Mouse (Mus musculus) liver (tissue): ENCODE measurements around the gene Slc25a47.
A peak's percentile ranks its signal among the peaks of the same experiment; 100 is the strongest.

Experiments
- DNase-seq: peaks from one replicate; pipeline ENCODE4 v3.0.0-alpha.2; 2020; ENCODE audit warnings: mixed read lengths

The Slc25a47 gene

DNA sequence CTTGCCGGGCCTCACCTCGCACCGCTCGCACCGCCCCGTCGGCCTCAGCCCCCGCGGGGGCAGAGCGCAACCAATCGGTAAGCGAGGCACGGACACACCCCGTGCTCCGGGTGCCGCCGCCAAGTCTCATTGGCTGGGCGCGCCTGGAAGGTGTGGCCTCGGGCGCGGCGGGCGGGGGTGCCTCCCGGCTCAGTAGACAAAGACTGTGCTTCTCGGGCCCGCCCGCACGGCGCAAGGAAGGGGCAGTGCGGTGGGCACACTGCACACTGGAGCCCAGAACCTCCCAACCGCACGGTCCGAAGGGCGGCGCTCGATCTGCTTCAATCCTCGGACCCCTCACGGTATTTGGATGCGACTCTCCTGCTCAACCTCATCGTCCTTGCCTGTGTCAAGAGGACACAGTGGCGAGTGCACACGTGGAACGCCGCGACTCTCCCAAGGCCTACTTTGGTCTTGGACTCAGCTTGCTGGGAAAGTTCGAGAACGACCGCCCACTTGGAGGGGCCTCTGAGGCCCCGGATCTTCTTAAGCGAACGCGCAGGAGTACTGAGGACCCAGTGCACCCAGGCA is at the start of gene Slc25a47, which contains the start of gene Slc25a29:
Gene Slc25a47, plus strand, starts transcription at position 207 of the 570 bp plus-strand sequence.
Gene Slc25a29, minus strand, starts transcription at position 44 of the 570 bp plus-strand sequence.
- DNase-seq, result peak; percentile 95

DNA sequence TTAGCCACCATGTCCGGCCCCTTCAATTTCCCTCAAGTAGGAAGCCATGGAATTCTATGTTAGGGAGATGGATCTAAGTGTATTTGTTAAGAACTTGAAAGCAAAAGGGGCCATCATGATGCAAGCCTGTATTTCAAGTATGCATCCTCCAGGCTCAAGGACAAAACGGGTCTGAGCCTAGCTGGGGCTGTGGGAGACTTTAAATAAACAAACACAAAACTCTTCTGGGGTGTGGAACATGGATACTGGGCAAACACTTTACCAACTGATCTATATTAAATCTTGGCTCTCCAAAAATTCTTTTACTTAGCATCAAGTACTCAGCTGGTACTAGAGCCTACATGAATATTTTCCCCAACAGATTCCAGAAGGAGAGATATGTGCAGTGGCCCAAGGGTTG is 48.5 kb upstream of the Slc25a47 start:
- no peak for DNase-seq

GRCm38 (mm10) chr12:108792152-108792545 is 43.7 kb upstream of the Slc25a47 start:
- peak; percentile 89 for DNase-seq

GRCm38 (mm10) chr12:108792546-108793452 is 43.0 kb upstream of the Slc25a47 start, which contains the start of gene Yy1:
Yy1 (plus strand) TSS chr12:108792973.
- DNase-seq, result peak; percentile 99

DNA sequence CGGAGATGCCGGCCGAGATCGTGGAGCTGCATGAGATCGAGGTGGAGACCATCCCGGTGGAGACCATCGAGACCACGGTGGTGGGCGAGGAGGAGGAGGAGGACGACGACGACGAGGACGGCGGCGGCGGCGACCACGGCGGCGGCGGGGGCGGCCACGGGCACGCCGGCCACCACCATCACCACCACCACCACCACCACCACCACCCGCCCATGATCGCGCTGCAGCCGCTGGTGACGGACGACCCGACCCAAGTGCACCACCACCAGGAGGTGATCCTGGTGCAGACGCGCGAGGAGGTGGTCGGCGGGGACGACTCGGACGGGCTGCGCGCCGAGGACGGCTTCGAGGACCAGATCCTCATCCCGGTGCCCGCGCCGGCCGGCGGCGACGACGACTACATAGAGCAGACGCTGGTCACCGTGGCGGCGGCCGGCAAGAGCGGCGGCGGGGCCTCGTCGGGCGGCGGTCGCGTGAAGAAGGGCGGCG is 42.3 kb upstream of the Slc25a47 start:
- DNase-seq, result peak; percentile 33

- DNase-seq, result peak; percentile 90
These were observed 41.7 kb upstream of the Slc25a47 start for GRCm38 (mm10) chr12:108794078-108794711.

DNA sequence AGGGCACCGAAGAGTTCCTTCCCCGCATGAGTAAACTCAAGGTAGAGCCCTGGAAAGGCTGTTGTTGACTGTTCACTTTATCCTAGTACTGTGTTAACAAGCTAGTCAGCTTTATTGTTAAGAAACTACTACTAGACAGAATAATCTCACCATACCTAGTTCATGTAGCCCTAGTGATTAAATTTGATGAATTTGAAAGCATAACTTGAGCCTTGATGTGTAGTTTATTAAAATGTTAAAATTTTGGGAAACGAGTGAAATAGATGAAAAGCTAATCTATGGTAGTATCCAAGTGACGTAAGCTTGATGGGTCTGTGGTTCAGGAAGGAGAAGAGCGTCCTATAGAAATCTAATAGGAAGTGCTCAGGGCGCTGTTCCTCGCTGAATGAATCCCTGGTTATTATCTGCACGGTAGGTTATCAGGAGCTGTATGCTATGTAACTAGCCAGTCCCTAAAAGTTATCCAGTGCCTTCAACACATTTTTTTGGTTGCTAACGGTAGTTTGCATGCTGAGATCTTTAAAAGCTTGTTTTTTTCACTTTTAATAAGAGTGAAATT is 40.8 kb upstream of the Slc25a47 start:
- DNase-seq, result peak; percentile 41

- DNase-seq, result no peak
These were observed 34.2 kb upstream of the Slc25a47 start for GRCm38 (mm10) chr12:108801613-108802012.

DNA sequence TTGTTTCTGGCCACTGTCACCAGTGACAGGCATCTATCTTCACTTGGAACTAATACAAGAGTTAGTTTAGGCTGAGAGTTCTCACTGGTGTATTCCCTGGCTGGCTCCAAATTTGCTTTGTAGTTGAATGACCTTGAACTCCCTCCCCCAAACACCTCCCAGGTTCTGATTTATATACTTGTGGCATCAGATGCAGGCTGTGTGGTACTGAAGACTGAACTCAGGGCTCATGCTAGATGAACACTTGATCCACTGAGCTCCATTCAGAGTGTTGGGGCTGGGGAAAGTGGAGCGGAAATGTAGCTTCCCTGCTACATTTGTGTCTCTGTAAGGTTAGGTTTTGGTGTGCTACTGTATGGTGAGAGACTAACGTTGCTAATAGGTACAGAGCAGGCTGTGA is 31.5 kb upstream of the Slc25a47 start:
- no peak for DNase-seq

GRCm38 (mm10) chr12:108808465-108808864 is 27.4 kb upstream of the Slc25a47 start:
- DNase-seq, result no peak

DNA sequence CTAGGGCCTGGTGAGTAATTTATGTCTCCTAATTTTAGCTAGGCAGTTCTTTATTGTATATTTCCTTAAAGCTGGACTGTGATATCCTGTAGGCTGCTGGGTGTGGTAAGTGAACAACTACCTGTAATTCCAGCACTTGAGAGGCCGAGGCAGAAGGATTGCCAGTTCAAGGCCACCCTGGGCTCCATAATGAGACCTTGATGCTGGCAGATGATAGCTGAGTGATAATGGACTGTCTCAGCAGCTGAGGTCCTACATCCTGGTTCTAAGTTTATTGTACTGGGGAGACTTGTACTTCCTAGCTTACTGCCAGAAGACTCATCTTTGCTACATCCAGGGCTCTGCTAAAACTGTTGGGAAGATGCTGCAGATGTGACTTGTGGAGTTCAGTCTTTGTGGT is 26.1 kb upstream of the Slc25a47 start:
- DNase-seq, result no peak

DNA sequence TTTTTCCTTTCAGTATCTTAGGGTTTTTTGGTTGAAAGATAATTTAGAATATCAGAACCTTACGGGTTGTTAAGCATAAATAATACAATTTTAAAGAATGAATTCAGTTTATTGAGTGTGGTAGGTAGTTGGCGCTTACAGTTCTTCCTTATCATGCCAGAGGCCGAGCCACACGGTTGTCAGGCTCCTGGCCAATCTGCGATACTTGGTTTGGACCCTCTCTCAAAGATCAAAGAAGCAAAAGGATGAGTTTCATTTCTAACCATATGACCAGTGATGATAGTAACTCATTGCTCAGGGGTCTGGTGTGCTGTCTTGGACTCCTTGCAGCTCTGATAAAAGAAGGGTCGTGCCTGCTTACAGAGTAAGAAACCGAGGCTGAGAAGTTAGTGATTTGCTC is 25.5 kb upstream of the Slc25a47 start:
- no peak for DNase-seq

- no peak for DNase-seq
These were observed 24.7 kb upstream of the Slc25a47 start for GRCm38 (mm10) chr12:108811133-108811532.

GRCm38 (mm10) chr12:108812463-108812862 is 23.4 kb upstream of the Slc25a47 start:
- no peak for DNase-seq

GRCm38 (mm10) chr12:108814470-108814869 is 21.4 kb upstream of the Slc25a47 start:
- DNase-seq, result no peak

DNA sequence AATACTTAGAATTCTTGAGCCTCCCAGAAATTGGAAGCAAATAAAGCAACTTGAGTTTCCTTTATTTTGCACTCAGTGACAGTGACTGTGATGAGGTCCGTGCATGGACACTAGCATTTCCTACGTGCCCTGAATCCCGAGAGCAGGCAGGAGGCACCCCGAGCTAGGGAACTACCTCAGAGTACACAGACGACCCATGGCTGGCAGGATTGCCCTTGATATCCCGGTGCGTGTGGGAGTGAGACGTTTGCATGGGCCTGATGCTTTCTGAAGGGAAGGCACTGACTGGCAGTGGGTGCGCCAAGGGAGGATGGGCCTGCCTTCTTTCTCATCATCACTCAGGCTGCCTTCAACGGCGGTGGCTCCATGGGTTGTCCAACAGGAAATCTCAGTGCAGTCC is 19.3 kb upstream of the Slc25a47 start:
- DNase-seq, result no peak

DNA sequence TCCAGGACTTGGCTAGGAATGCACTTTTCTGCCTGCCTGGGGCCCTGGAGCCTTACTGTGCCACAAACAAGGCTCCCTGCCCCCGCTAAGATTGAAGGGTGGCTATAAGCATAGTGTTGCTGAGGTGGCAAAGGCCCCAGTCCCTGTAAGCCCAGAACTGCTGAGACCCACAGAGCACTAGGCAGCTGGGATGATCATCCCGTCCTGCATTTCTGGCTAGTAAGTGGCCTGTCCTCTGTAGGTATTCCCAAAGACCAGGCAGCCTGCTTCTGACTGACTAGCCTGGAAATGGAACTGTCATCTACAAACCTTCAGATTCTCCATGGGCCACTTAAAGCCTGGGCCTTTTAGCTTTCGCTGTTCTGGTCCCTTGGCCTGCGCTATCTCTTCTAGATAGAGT is 15.4 kb upstream of the Slc25a47 start:
- no peak for DNase-seq

GRCm38 (mm10) chr12:108823036-108823435 is 12.8 kb upstream of the Slc25a47 start:
- DNase-seq, result no peak

DNA sequence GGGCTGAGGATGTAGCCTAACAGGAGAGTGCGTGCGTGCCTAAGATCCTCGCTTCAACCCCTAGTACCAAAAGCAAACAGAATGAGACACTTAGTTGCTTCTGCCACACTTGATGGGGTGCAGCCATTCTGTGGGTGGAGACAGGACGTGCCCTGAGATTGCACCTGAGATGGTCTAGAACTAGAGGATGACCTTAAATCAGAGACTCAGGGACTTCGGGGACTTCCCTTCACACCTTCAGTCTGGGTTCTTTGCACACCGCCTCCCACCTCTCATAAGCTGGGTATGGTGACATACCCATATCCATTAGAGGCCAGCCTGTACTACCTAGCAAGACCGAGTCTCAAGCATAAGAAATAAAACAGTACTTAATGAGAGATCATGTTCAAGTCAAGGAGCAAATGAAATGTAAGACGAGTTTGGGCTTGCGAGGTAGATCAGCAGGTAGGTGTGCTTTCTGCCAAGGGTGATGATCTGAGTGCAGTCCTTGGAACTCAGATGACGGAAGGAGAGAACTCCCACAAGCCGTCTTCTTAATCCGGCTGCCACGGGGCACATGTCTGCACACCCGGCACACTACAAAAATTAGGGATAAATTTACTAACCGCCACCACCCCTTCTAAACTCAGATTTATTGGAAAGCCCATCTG is 11.5 kb upstream of the Slc25a47 start:
- no peak for DNase-seq

DNA sequence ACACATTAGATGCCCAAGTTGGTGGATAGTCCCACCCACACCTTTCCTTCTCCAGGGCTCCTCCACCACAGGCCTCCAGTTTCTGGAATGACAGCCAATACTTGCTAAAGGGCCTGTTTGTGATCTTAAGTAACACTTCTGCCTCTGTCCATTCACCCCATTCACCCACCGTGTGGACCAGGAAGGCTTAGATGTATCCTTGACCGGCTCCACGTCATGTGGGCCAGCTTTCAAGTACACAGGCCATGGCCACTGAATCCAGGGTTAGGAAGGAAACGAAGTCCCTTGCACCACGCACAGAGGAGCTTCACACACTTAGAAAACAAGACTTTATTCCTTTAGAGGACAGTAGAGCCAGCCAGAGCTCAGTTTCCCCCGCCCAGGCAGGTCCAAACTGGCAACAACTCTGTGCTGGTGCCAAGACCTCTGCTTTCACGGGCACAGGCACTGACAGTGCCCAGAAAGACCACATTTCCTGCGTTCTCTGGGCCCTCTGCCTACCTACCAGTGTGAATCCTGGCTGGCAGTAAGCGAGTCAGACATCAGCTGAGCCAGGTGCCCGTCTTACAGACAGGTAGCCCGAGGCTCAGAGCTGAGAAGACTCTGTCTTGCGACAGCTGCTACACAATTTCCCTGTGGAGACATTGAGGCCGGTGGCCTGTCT is 10.2 kb upstream of the Slc25a47 start:
- no peak for DNase-seq

GRCm38 (mm10) chr12:108826282-108826957 is 9.4 kb upstream of the Slc25a47 start:
- DNase-seq, result no peak
